ENCODE assay signal across 31 mouse cellular contexts in genomic region chr1:92930171-92930706, GRCm38 (mm10). TPM values are rescaled to one million over a fixed set of nuclear protein-coding genes. Genes with fewer than 3 reads are reported as not detected.
DNase-seq lines count a peak whose midpoint lies in the region; TF ChIP-seq lines count a peak whose summit lies in the region.
"Had no signal": no experiment of that assay in that cellular context is flagged by ENCODE, and none has a peak within 500 bp of the region (broad histone marks: within the 10 kb centered on the region; RNA-seq: fewer than 3 reads in every experiment).

No protein-coding gene starts in this region.

- no peak overlapping the region for H3K27ac ChIP-seq in liver, adult 2 months (replicated peaks; ENCODE audit: insufficient read depth, low read depth, low read length)
- H3K27ac ChIP-seq: embryonic facial prominence, embryonic 12.5 days; forebrain, embryonic 10.5 days; forebrain, embryonic 15.5 days; hindbrain, embryonic 14.5 days; layer of hippocampus, adult 2 months; limb, embryonic 10.5 days; limb, embryonic 15.5 days; liver, embryonic 15.5 days; midbrain, embryonic 10.5 days; midbrain, embryonic 15.5 days; neural tube, embryonic 15.5 days had no signal

- no peaks in the 10 kb centered on the region; the same call in 1 of the 2 replicates for H3K27me3 ChIP-seq in liver, adult 2 months (ENCODE audit: control insufficient read depth, insufficient read depth, low read length)
- H3K27me3 ChIP-seq: embryonic facial prominence, embryonic 12.5 days; forebrain, embryonic 15.5 days; limb, embryonic 15.5 days had no signal

- no peaks in the 10 kb centered on the region for H3K79me2 ChIP-seq in liver, adult 2 months (ENCODE audit: control insufficient read depth, insufficient read depth, low read length)

- DNase-seq in liver, adult 2 months (ENCODE audit: extremely low read depth, low read depth, low spot score) = peak; percentile 51
- no peak for DNase-seq in liver
- DNase-seq in NIH3T3 (ENCODE audit: low read depth) = peak; percentile 40
- DNase-seq in kidney, postnatal 10 days = peak; percentile 54
- no peak for DNase-seq in thymus, postnatal 36 days
- DNase-seq in left cerebral cortex, postnatal 25 days (ENCODE audit: low spot score in 2 of 2) = no peak
- no peak for DNase-seq in layer of hippocampus, postnatal 14 days (ENCODE audit: low spot score in 2 of 2)
- DNase-seq: adrenal gland, adult 8-10 months; cerebellum, adult 9-10 months; embryo, embryonic 11 days; gastrocnemius, postnatal 25 days; heart, adult 18-20 months; lung, embryonic 14.5 days; lung, postnatal 14 days; right cerebral cortex, adult 18-20 months; thymus, adult 2 months; thymus, postnatal 4 days had no signal

- intact Hi-C loops in left cerebral cortex, postnatal 25 days (cut with DNase I) = no loop called here

- H3K9ac ChIP-seq in liver, adult 2 months (ENCODE audit: low read depth, low read length) = no peak overlapping the region
- H3K9ac ChIP-seq: embryonic facial prominence, embryonic 12.5 days; forebrain, embryonic 15.5 days; heart, embryonic 12.5 days; hindbrain, embryonic 14.5 days; limb, embryonic 15.5 days; liver, embryonic 15.5 days; lung, embryonic 14.5 days; midbrain, embryonic 15.5 days; neural tube, embryonic 15.5 days had no signal

- no peak for TF ChIP-seq CTCF in liver, adult 2 months (IDR thresholded peaks at IDR 0.05; ENCODE audit: low read depth, low read length)

- H3K36me3 ChIP-seq in liver, adult 2 months (ENCODE audit: control insufficient read depth, insufficient read depth, low read length) = no peaks in the 10 kb centered on the region
- H3K36me3 ChIP-seq: embryonic facial prominence, embryonic 12.5 days; forebrain, embryonic 10.5 days; forebrain, embryonic 15.5 days; heart, embryonic 12.5 days; limb, embryonic 10.5 days; limb, embryonic 15.5 days; liver, embryonic 15.5 days; midbrain, embryonic 10.5 days; midbrain, embryonic 15.5 days; neural tube, embryonic 15.5 days had no signal

- 11% methylated on average over 1 of the region's 1 CpGs for WGBS in liver, adult 2 months

- peaks cover 1% of the 10 kb centered on the region; the same call in 1 of the 2 replicates for H3K4me1 ChIP-seq in liver, adult 2 months (ENCODE audit: control insufficient read depth, insufficient read depth, low read length)

- H3K4me3 ChIP-seq in liver, adult 2 months (ENCODE audit: insufficient read depth, low read depth, low read length) = no peak overlapping the region
- H3K4me3 ChIP-seq: embryonic facial prominence, embryonic 12.5 days; forebrain, embryonic 10.5 days; forebrain, embryonic 15.5 days; heart, embryonic 12.5 days; layer of hippocampus, adult 2 months; limb, embryonic 10.5 days; limb, embryonic 15.5 days; liver, embryonic 15.5 days; midbrain, embryonic 10.5 days; midbrain, embryonic 15.5 days; neural tube, embryonic 15.5 days had no signal

- no peak for TF ChIP-seq POLR2A in liver, adult 2 months (IDR thresholded peaks at IDR 0.05; ENCODE audit: extremely low read depth, insufficient read depth, low read length)

RNA-seq across cellular contexts. Expression of gene Capn10, which starts 3.9 kb away (rescaled TPM):
- total RNA-seq in liver, adult 2 months (2014; rRNA removed) = 21.9 and 28.0 TPM in 2 replicates
- 33.7 and 40.5 TPM in 2 replicates for polyA plus RNA-seq in liver, adult 2 months (2012; rRNA removed)
- total RNA-seq in left cerebral cortex, postnatal 25 days (2021) = 10 to 100 TPM; 44.4 to 47.8 TPM
- total RNA-seq in layer of hippocampus, postnatal 14 days (2021) = 10 to 100 TPM; 45.5 to 51.1 TPM

RNA-seq across cellular contexts. Expression of gene Rnpepl1, which starts 19.7 kb away (rescaled TPM):
- 21.6 and 35.6 TPM in 2 replicates for total RNA-seq in liver, adult 2 months (2014; rRNA removed)
- polyA plus RNA-seq in liver, adult 2 months (2012; rRNA removed) = 107 and 127 TPM in 2 replicates
- total RNA-seq in left cerebral cortex, postnatal 25 days (2021) = 10 to 100 TPM; 32.3 to 32.9 TPM
- total RNA-seq in layer of hippocampus, postnatal 14 days (2021) = 10 to 100 TPM; 40.1 to 46.9 TPM

RNA-seq across cellular contexts. Expression of gene Gpr35, which starts 20.4 kb away (rescaled TPM):
- total RNA-seq in liver, adult 2 months (2014; rRNA removed) = 0.18 and 0.47 TPM in 2 replicates
- 0.20 and 0.53 TPM in 2 replicates for polyA plus RNA-seq in liver, adult 2 months (2012; rRNA removed)
- total RNA-seq in left cerebral cortex, postnatal 25 days (2021) = under 1 TPM; 0.18 to 0.48 TPM
- total RNA-seq in layer of hippocampus, postnatal 14 days (2021) = 1 to 10 TPM in 1 of 2 experiments, under 1 TPM in 1; 0.45 to 1.0 TPM

RNA-seq across cellular contexts. Expression of gene Dusp28, which starts 23.5 kb away (rescaled TPM):
- 11.9 and 13.9 TPM in 2 replicates for total RNA-seq in liver, adult 2 months (2014; rRNA removed)
- 20.6 and 33.0 TPM in 2 replicates for polyA plus RNA-seq in liver, adult 2 months (2012; rRNA removed)
- total RNA-seq in left cerebral cortex, postnatal 25 days (2021) = 10 to 100 TPM; 11.7 to 13.0 TPM
- total RNA-seq in layer of hippocampus, postnatal 14 days (2021) = 1 to 10 TPM; 8.1 to 9.6 TPM

RNA-seq across cellular contexts. Expression of gene Ankmy1, which starts 27.5 kb away (rescaled TPM):
- 0.07 and 0.09 TPM in 2 replicates for total RNA-seq in liver, adult 2 months (2014; rRNA removed)
- not detected in 2 replicates for polyA plus RNA-seq in liver, adult 2 months (2012; rRNA removed)
- under 1 TPM; 0.32 to 0.41 TPM for total RNA-seq in left cerebral cortex, postnatal 25 days (2021)
- total RNA-seq in layer of hippocampus, postnatal 14 days (2021) = under 1 TPM; 0.19 to 0.25 TPM
- total RNA-seq: gastrocnemius, postnatal 25 days; heart, adult 18-20 months; hematopoietic stem cell, adult 5-6 weeks had no signal
- polyA plus RNA-seq: intestine, postnatal 0 days had no signal

Comparison
In these comparisons a context has a peak if more than half of its experiments do, and no peak if none do; other contexts are left out.
1. DNase-seq: peak in liver, adult 2 months (single experiment), NIH3T3 (single experiment) and kidney, postnatal 10 days (single experiment); none in liver (single experiment), thymus, postnatal 36 days (0 of 2), left cerebral cortex, postnatal 25 days (0 of 2) and layer of hippocampus, postnatal 14 days (0 of 2).